19 mouse cellular contexts compared by ENCODE assay signal in the genomic region with DNA sequence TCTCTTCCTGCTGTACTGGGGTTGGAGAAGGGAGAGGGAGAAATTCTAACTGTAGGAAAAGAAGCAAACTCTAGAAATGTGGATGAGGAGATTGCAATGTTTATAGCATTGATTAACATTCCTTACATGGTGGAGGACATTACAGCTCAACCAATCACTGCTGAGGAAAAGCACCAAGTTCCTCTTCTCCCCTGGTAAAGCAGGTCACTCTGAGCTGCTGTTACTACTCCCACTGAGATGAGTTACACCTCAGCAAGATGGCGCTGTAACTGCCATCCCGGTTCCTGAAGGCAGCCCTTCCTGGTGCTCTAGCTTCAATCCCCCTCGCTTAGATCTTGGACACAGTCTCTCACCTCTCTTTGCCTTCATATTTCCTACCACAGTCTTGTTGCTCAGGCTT. TPM values are rescaled to one million over a fixed set of nuclear protein-coding genes. Genes with fewer than 3 reads are reported as not detected.
A peak's percentile ranks its signal among the peaks of the same experiment; 100 is the strongest.
DNase-seq lines count a peak whose midpoint lies in the region; ATAC-seq and TF ChIP-seq lines count a peak whose summit lies in the region.
"Had no signal": no experiment of that assay in that cellular context is flagged by ENCODE, and none has a peak within 500 bp of the region (broad histone marks: within the 10 kb centered on the region; RNA-seq: fewer than 3 reads in every experiment).

No protein-coding gene starts in this region.

- WGBS in intestine, postnatal 0 days = 67% methylated on average over 3 of the region's 3 CpGs
- 81% methylated on average over 3 of the region's 3 CpGs for WGBS in intestine, embryonic 16.5 days

- H3K27me3 ChIP-seq in intestine, postnatal 0 days (replicated peaks; ENCODE audit: control insufficient read depth, insufficient read depth, low read length) = no peaks in the 10 kb centered on the region
- H3K27me3 ChIP-seq in intestine, embryonic 16.5 days (replicated peaks; ENCODE audit: control insufficient read depth, insufficient read depth, low read length) = no peaks in the 10 kb centered on the region
- H3K27me3 ChIP-seq: embryonic facial prominence, embryonic 12.5 days had no signal

- DNase-seq in 3T3-L1 (ENCODE audit: low read depth, low spot score) (peak; percentile 13), ES-CJ7 (ENCODE audit: low read depth, low spot score) (peak; percentile 56)
- no peak for DNase-seq in cerebellum, adult 11 months
- no peak for DNase-seq in embryo, embryonic 10.5 days (ENCODE audit: low spot score)
- DNase-seq: adrenal gland, adult 8-10 months; adrenal gland, postnatal 14 days; cerebellum, adult 18-20 months; cerebellum, adult 8-10 months; cerebellum, adult 9-11 months; cerebellum, postnatal 14 days; cerebellum, postnatal 36 days had no signal

- H3K27ac ChIP-seq in intestine, postnatal 0 days (ENCODE audit: low read depth, low read length) = no peak overlapping the region
- no peak overlapping the region for H3K27ac ChIP-seq in intestine, embryonic 16.5 days (ENCODE audit: low read length)
- H3K27ac ChIP-seq: forebrain, embryonic 12.5 days had no signal

- H3K4me2 ChIP-seq in intestine, postnatal 0 days (replicated peaks; ENCODE audit: low read depth) = no peak overlapping the region
- H3K4me2 ChIP-seq in intestine, embryonic 16.5 days (ENCODE audit: low read depth, low read length) = no peak overlapping the region
- H3K4me2 ChIP-seq: embryonic facial prominence, embryonic 12.5 days; forebrain, embryonic 12.5 days had no signal

- H3K4me1 ChIP-seq in intestine, postnatal 0 days (replicated peaks; ENCODE audit: control insufficient read depth, insufficient read depth, low read length) = no peaks in the 10 kb centered on the region
- no peaks in the 10 kb centered on the region for H3K4me1 ChIP-seq in intestine, embryonic 16.5 days (ENCODE audit: control insufficient read depth, insufficient read depth, low read length)
- H3K4me1 ChIP-seq: forebrain, embryonic 12.5 days had no signal

- ATAC-seq in intestine, postnatal 0 days = no peak
- ATAC-seq in intestine, embryonic 16.5 days = no peak
- ATAC-seq: activated CD4-positive, CD25-positive, alpha-beta regulatory T cell, adult 4 months; forebrain, embryonic 14.5 days; forebrain, embryonic 16.5 days had no signal

- H3K36me3 ChIP-seq in intestine, postnatal 0 days (ENCODE audit: control insufficient read depth, insufficient read depth) = no peaks in the 10 kb centered on the region
- H3K36me3 ChIP-seq in intestine, embryonic 16.5 days (ENCODE audit: control insufficient read depth, insufficient read depth, low read length) = no peaks in the 10 kb centered on the region
- H3K36me3 ChIP-seq: embryonic facial prominence, embryonic 10.5 days; embryonic facial prominence, embryonic 12.5 days; forebrain, embryonic 12.5 days had no signal

- TF ChIP-seq CTCF in intestine, postnatal 0 days (IDR thresholded peaks at IDR 0.05; ENCODE audit: low read depth) = 0 out of 2 replicates have a peak, but pooled peaks have one; percentile 14

- no peak overlapping the region for H3K9ac ChIP-seq in intestine, postnatal 0 days (ENCODE audit: low read depth, low read length)
- H3K9ac ChIP-seq in intestine, embryonic 16.5 days (ENCODE audit: low read depth, low read length) = no peak overlapping the region
- H3K9ac ChIP-seq: embryonic facial prominence, embryonic 12.5 days; forebrain, embryonic 12.5 days had no signal

- H3K4me3 ChIP-seq in intestine, postnatal 0 days (ENCODE audit: low read depth, low read length) = no peak overlapping the region
- H3K4me3 ChIP-seq in intestine, embryonic 16.5 days (ENCODE audit: low read length) = no peak overlapping the region
- H3K4me3 ChIP-seq: embryonic facial prominence, embryonic 10.5 days; embryonic facial prominence, embryonic 12.5 days; forebrain, embryonic 12.5 days had no signal

- no peaks in the 10 kb centered on the region for H3K9me3 ChIP-seq in intestine, postnatal 0 days (ENCODE audit: control insufficient read depth)
- no peaks in the 10 kb centered on the region for H3K9me3 ChIP-seq in intestine, embryonic 16.5 days (ENCODE audit: control insufficient read depth, low read length)
- H3K9me3 ChIP-seq: embryonic facial prominence, embryonic 10.5 days; embryonic facial prominence, embryonic 12.5 days; forebrain, embryonic 12.5 days had no signal

RNA-seq across cellular contexts. Expression of a gene that starts 6.2 kb away (rescaled TPM):
- polyA plus RNA-seq in intestine, postnatal 0 days (2015; fragmentation: Nextera tagmentation; extraction: Ambion mirVana) = 6.6 and 6.8 TPM in 2 replicates
- 6.6 and 7.2 TPM in 2 replicates for polyA plus RNA-seq in intestine, embryonic 16.5 days (2015; fragmentation: Nextera tagmentation; extraction: Ambion mirVana)
- polyA plus RNA-seq: activated CD4-positive, CD25-positive, alpha-beta regulatory T cell, adult 4 months had no signal

Comparison
In these comparisons a context has a peak if more than half of its experiments do, and no peak if none do; other contexts are left out.
1. DNase-seq: peak in 3T3-L1 (single experiment) and ES-CJ7 (single experiment); none in cerebellum, adult 11 months (single experiment) and embryo, embryonic 10.5 days (single experiment).